Mouse (Mus musculus) kidney, adult 18-20 months (tissue): ENCODE measurements around the gene Ccdc154.

Source experiments
- DNase-seq: peaks from one replicate; pipeline ENCODE4 v3.0.0; 2021

Gene Ccdc154

DNA sequence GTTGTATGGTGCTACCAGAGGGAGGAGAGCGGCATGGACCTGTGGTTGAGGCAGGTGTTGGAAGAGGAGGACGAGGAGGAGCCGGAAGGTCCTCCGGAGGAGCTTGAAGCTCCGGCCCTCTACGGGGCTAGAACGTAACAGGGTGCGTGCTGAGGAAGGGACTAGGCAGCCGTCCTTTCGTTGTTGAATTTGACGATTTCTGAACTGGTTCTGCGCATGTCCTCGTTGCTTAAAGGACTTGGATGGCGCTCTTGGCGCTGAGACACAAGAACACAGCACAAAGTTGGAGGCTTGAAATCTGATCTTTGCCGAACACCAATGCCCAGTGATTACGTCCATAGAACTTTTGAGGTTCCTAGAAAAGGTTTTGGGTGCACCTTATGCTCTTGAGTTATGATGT, 22.7 kb downstream of the Ccdc154 start:
- no peak for DNase-seq

DNA sequence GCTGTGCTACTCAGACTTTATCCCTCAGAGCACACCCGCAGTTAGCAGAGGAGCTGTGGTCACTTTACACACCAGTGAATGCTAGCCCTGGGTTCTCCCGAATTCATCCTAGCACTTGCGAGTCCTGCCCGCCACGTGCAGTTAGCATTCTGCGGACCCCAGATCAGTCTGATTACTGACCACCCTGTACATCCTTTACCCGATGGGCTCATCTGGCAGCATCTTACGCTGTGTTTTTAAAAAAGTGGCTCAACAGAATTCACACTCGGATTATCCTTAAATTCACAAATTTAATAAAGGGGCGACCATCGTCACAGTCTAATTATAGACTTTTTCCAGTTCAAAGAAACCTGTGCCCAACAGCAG, 25.5 kb downstream of the Ccdc154 start:
- no peak for DNase-seq

DNA sequence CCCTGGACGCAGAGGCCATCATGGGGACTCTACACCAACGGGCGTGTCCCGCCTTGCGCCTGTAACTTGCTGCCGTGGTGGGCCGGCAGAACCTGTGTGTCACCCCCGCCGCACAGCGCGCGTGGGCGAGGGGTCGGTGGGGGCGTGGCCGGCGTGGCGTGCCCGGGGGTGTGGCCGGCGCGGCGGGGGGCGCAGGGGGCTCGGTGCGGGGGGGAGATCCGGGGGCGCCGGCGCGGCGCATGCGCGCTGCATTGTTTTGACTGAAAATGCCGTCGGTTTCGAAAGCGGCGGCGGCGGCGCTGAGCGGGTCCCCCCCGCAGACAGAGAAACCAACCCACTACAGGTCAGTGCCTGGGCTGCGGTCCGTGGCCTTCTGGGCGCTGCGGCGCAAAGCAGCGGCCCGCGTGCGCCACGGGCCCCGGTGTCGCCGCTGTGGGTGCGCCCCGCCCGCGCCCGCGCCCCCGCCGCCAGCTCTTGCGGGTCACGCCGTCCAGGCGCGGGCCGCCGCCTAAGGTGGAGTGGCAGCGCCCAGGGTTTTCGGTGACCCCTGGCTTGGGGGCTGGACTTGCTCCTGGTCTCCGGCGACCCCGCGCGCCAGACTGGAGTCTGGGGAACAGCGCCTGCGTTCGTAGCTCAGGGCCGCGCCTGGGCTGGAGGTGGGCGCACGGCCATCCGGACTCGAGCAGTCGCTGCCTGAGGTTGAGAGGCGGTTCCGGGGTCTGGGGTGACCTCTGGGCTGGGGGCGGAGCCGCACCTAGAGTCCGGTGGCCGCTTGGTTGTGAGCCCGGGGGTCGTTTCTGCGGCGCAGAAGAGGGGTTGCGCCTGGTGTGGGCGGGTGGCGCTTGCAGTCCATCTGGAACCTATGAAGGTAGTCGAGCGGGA, 26.1 kb downstream of the Ccdc154 start, which contains the start of gene Unkl:
Unkl (plus strand) TSS at position 248 of the 882 bp plus-strand sequence.
- peak; percentile 67 for DNase-seq

DNA sequence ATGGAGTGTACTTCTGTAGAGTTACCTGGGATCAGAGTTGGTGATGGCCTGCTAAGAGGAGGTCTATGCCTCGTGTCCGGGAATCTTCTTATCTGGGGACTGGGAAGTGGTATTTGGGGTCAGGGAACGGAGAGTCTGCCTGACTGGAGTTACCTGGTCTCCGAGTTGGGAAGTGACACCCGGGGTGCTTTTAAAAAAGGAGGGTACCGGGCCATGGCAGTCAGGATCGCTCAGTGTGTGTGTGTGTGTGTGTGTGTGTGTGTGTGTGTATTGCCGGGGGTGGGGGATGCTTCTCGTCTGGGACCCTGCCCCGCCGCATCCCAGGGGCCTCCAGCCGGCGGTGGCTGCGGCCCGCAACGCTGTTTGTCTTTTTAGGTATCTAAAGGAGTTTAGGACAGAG, 26.8 kb downstream of the Ccdc154 start:
- no peak for DNase-seq

DNA sequence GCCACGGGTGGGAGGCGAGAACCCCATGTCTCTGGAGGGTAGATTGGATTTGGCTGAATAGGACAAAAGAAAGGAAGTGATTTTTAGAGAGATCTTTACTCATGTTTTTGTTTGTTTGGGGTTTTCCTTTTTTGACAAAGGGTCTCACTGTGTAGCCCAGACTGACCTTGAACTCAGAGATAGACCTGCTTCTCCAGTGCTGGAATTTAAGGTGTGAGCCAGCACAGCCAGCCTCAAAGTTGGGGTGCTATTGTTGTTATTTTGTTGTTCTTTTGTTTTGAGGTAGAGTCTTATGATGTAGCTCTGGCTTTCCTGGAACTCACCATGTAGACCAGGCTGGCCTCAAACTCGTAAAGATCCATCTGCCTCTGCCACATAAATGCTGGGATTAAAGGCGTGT, 40.1 kb downstream of the Ccdc154 start:
- no peak for DNase-seq

DNA sequence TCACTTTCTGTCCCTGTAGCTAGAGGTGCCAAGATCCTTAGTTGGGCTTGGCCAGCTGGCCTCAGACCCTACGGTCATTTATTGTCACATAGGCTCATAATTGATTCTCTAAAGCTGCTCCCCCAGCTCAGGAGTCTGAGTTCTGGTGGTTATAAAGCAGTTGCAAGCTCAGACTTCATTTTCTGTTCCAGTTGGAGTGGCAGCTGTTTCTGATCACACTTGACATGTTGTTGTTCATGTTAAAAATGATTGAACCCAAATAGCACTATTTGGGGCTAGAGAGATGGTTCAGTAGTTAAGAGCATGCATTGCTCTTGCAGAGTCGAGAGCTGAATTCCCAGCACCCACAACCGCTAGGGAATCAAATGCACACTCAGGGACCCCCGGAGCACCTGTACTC, 47.7 kb downstream of the Ccdc154 start:
- DNase-seq: no peak

DNA sequence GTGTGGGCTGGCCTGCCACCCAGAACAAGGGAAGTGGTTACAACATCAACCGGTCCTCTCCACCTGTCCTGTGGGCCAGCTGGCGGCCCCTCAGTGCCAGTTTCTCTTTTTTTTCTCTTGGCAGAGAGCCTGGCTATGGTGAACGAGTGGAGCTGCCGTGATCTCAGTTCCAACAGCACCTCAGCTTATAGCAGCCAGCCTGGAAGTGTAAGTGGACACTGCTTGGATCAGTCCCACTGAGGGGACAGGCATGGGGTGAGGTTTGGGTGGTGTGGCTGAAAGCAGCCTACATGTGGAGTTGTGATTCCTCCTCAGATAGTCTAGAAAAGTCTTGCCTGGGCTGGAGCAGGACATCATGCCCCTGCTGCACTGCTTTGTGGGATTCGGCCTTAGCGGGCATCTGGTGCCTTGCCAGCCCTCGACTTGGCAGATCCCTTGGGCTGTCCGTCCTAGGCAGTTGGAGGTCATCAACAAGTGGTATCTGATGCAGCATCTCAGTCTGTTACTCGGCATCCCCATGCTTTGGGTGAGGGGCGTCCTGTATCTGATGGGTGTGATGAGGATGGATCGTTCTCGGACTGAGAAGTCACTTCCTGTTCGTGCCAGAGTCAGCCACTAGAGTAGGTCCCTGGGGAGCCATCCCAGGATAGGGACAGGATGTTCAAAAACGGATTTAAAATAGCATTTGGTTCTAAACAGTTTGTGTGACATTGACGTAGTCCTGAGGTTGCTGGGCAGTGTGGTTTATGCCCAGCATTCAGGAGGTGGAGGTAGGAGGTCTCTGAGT, 48.6 kb downstream of the Ccdc154 start:
- DNase-seq: peak; percentile 59

DNA sequence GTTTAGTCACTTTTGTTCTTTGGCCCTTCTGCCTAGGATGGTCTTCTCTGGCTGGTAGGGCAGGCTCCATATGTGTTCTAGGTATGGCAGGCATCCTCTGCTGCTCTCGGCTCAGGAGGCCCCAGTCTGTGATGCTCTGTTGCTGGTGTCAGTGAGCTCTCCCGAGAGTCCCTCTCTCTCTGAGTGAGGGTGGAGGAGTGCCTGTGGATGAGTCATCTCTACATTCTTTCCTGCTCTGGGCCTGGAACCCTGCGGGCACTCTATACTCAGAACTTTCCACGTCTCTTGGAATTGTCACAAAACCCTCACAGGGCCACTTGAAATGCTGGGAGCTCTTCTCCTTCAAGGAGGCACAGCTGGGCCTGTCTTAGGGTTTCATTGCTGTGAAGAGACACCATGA, 49.4 kb downstream of the Ccdc154 start:
- DNase-seq: no peak

DNA sequence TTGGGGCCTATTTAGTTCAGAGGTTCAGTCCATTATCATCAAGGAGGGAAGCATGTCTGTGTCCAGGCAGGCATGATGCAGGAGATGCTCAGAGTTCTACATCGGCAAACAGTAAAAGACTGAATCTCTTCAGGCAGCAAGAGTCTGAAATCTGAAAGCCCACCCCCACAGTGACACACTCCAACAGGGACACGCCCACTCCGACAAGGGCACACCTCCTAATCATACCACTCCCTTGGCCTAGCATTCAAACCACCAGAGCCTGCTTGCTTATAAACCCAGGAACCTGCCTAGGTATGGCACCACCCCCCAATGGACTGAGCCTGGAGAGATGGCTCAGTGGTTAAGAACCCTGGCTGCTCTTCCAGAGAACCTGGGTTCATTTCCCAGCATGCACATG, 53.2 kb downstream of the Ccdc154 start:
- no peak for DNase-seq

DNA sequence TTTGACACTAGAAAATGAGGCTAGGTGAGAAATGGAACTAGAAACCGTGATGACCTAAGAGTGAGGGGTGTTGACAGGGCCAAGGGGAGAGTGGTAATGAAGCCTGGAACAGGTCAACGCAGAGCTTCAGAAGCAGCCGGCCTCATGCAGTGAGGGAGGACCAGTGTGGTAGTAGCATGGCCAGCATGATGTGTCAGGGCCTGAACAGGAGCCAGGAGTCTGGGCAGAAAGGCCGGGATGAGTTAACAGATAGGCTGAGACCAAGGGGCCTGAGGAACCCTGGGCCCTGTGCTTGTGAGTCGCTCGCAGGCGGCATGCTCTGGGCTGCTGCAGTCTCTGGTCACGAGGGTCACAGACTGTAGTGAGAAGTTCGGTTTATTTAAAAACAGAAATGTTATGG, 56.7 kb downstream of the Ccdc154 start:
- no peak for DNase-seq

DNA sequence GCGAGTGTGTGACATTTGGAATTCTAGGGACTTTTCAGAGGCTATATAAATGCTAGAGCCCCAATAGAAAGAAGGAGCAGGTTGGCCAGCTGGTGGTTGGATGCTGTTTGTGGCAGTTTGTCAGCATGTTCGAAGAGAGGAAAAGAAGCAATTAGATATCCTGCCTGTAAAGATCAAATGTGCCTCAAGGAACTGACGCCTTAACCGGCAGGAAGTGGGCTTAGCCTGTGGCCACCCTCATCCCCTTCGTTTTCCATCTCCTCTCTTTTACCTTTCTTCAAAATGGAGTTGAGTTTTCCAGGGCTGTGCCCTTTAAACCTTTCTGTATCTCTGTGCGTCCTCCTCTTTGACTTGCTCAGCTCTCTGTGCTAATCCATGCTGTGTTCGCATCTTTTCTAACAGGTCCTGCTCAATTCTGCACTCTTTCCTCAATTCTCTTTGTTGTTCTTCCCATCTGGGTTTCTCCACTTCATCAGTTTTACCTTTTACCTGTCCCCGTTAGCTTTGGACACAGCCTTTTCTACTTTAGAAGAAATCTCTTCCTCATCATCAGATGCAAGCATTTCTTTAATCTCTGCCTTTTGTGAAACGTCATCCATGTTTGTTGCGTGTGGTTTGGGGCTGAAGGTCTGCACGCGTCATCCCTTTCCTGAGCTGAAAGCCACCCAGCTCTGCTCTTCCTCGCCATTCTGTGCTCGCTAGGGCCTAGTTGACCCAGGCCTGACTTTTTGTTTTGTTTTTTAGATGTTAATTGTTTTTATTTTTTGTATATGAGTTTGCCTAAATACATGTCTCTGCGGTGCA, 57.4 kb downstream of the Ccdc154 start:
- no peak for DNase-seq

DNA sequence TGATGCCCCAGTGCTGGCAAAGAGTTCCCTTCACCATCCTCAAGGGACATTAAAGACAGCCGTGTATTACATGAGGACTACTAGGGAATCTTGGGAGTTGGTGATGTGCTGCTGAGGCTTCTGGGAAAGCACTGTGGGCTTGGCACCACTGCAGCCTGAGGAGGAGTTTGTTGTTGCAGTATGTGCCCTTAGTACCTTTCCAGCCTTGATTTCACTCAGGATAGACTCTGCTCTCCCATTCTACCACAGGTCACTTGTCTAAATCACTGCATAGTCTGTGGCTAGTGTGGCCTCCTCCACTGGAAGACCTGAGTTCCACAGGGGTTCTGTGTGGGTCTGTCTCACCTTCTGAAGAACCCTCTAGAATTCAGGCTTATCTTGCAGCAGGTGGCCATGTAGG, 58.5 kb downstream of the Ccdc154 start:
- DNase-seq: peak; percentile 13
